Mouse (Mus musculus) limb, embryonic 14.5 days (tissue): ENCODE results near the gene Mcm2. TPM values are rescaled to one million over a fixed set of nuclear protein-coding genes. Genes with fewer than 3 reads are reported as not detected.
A peak's percentile ranks its signal among the peaks of the same experiment; 100 is the strongest.

Experiments used
- ATAC-seq: fragments of 200-750 bp; cut with Nextera tagmentation; 2 replicates; pipeline ENCODE4 v1.8.0; 2017; ENCODE audit warnings: low read depth, moderate number of reproducible peaks, moderate TSS enrichment; ENCODE audit not compliant: low FRiP score
- DNase-seq: peaks from one replicate; pipeline ENCODE4 v3.0.0-alpha.2; 2015; ENCODE audit warnings: low spot score
- H3K27ac ChIP-seq: fragments of 300-500 bp; sonication (generic); replicated peaks from 2 replicates; pipeline ENCODE4 v1.5.1; 2014; ENCODE audit warnings: low read depth, mild to moderate bottlenecking, low read length, moderate library complexity, mixed read lengths
- H3K27me3 ChIP-seq: fragments of 300-500 bp; sonication (generic); 2 replicates; pipeline ENCODE4 v1.6.1; 2014; ENCODE audit warnings: low read length, mixed read lengths; ENCODE audit not compliant: control insufficient read depth, insufficient read depth
- H3K36me3 ChIP-seq: fragments of 300-500 bp; sonication (generic); 2 replicates; pipeline ENCODE4 v1.6.1; 2014; ENCODE audit warnings: mild to moderate bottlenecking, low read length, moderate library complexity, mixed read lengths; ENCODE audit not compliant: control insufficient read depth, insufficient read depth
- H3K4me1 ChIP-seq: fragments of 300-500 bp; sonication (generic); 2 replicates; pipeline ENCODE4 v1.6.1; 2014; ENCODE audit warnings: antibody characterized with exemption, low read length, mixed read lengths; ENCODE audit not compliant: control insufficient read depth, insufficient read depth
- H3K4me2 ChIP-seq: fragments of 300-500 bp; sonication (generic); replicated peaks from 2 replicates; pipeline ENCODE4 v1.6.1; 2014; ENCODE audit warnings: low read depth, mild to moderate bottlenecking, low read length, moderate library complexity; ENCODE audit not compliant: severe bottlenecking
- H3K4me3 ChIP-seq: fragments of 300-500 bp; sonication (generic); replicated peaks from 2 replicates; pipeline ENCODE4 v1.5.1; 2014; ENCODE audit warnings: low read length
- H3K9ac ChIP-seq: fragments of 300-500 bp; sonication (generic); 2 replicates; pipeline ENCODE4 v1.6.1; 2014; ENCODE audit warnings: mild to moderate bottlenecking, low read depth, low read length, moderate library complexity; ENCODE audit not compliant: severe bottlenecking
- H3K9me3 ChIP-seq: fragments of 300-500 bp; sonication (generic); 2 replicates; pipeline ENCODE4 v1.6.1; 2016; ENCODE audit warnings: low read length; ENCODE audit not compliant: control insufficient read depth
- POLR2A ChIP-seq: fragments of 200-500 bp; IDR thresholded peaks from 2 replicates; pipeline ENCODE4 v1.8.0; 2012; ENCODE audit warnings: inconsistent platforms, mild to moderate bottlenecking, moderate library complexity, borderline replicate concordance; ENCODE audit not compliant: insufficient read depth, insufficient read length; ENCODE audit errors: extremely low read depth
- WGBS: fragments of 180-500 bp; shearing (Covaris S2); extraction: QIAGEN DNeasy Blood & Tissue Kit; methylation state at CpG from one replicate; pipeline ENCODE4 v1.1.7; 2014; 5-methylcytosine and 5-hydroxymethylcytosine counted together
- polyA plus RNA-seq, 2 experiments: library from polyadenylated mRNA; depleted of rRNA in 1 of 2; stranded (reverse) in 1 of 2; unstranded in 1 of 2; fragments of >200 nt; fragmentation: Nextera tagmentation in 1 of 2; extraction: Ambion mirVana in 1 of 2; gene quantifications; 2 replicates each; pipeline versions ENCODE4 v1.2.1 to v1.2.3; 2012 to 2014

The Mcm2 gene
- polyA plus RNA-seq, 2 experiments: 107 to 108 TPM

DNA sequence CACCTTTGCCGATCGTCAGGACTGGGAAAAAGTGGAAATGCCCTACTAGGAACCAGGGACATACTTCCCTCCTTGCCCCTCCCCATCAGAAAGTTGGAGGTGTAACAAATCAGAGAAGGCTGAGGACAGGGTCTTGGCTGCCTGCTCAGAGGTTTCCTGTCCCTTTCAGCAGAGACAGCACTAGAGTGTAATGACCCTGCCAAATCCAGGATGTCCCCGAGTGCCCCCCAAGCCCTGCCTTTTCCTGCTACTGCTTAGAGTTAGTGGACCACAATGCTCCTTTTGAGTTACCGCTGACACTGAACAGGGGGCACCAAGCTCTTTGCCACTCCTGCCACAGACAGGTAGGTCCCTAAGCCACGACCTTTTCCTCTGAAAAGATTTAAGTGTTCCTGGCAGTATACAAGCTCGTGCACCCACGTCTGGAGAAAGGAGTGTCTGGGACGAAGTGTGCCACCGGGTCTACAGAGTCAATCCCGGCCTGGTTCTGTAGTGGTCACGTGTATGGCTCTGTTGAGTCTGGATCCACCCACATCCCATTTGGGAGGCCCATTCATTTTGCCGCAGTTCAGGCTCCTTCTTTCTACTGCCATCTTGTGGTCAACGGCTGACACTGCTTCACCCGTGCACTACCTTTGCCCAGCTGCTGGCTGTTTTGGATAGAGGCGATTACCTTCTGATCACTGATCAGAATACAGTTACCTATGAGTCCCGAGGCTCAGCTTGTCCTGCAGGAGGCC lies 8.0 kb upstream of the Mcm2 start:
- H3K27ac ChIP-seq: no peak overlapping the region
- peaks cover 16% of the 10 kb centered on the region for H3K4me1 ChIP-seq
- WGBS: 17% methylated on average over 16 of the region's 16 CpGs
- peak; percentile 23; the same call in 1 of the 2 replicates for ATAC-seq
- H3K4me2 ChIP-seq: peak overlapping the region; percentile 18; the same call in 1 of the 2 replicates
- H3K9ac ChIP-seq: no peak overlapping the region
- no peak for TF ChIP-seq POLR2A
- peaks cover 36% of the 10 kb centered on the region for H3K36me3 ChIP-seq
- DNase-seq: peak; percentile 74
- no peaks in the 10 kb centered on the region for H3K9me3 ChIP-seq
- H3K27me3 ChIP-seq: no peaks in the 10 kb centered on the region
- no peak overlapping the region for H3K4me3 ChIP-seq

DNA sequence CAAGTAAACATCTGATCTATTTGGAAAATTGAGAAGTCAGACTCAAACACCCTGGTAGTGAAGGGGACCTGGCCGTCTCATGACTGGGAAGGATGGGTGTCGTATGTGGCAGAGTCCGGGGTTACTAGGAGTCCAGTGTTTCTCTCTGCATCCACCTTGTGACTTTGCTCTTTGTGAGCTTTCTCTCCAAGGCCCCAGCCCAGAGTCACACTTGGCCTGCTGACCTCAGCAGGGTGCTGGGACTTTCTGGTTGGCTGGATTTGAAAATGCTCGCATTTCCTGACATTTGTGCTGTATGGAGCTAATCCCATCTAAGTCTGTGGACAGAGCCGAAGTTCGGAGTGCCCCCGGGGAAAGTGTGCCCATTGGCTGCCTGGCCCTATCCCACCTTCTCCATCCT lies 6.5 kb upstream of the Mcm2 start:
- peaks cover 21% of the 10 kb centered on the region for H3K36me3 ChIP-seq
- DNase-seq (no peak), ATAC-seq (no peak)
- H3K27ac ChIP-seq: no peak overlapping the region
- H3K9ac ChIP-seq: no peak overlapping the region
- H3K4me1 ChIP-seq: peaks cover 22% of the 10 kb centered on the region
- H3K9me3 ChIP-seq: no peaks in the 10 kb centered on the region
- no peak for TF ChIP-seq POLR2A
- H3K4me2 ChIP-seq: no peak overlapping the region
- no peak overlapping the region for H3K4me3 ChIP-seq
- WGBS: 76% methylated on average over 7 of the region's 7 CpGs
- H3K27me3 ChIP-seq: no peaks in the 10 kb centered on the region

DNA sequence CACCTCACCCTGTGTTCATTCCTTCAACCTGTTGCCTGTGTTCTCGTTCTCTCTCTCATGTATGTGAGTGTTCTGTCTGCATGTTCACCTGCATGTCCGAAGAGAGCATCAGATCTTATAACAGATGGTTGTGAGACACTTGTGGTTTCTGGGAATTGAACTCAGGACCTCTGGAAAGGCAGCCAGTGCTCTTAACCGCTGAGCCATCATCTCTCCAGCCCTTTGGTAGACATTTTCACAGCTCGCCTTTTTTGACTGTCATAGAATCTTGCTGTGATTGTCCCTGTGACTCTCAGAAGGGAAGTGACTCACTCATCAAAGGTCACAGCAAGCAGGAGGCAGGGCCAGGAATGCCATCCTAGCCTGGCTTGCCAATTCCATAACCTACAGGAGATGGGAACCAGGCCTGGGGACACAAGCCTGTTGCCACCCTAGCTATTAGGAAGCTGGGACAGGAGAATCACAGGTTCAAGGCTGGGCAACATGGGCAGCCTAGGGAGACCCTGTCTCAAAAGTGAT lies 5.9 kb upstream of the Mcm2 start:
- no peak overlapping the region for H3K4me2 ChIP-seq
- H3K36me3 ChIP-seq: peaks cover 17% of the 10 kb centered on the region; the same call in 1 of the 2 replicates
- H3K9me3 ChIP-seq: no peaks in the 10 kb centered on the region
- peaks cover 22% of the 10 kb centered on the region for H3K4me1 ChIP-seq
- ATAC-seq (no peak), DNase-seq (no peak)
- no peak for TF ChIP-seq POLR2A
- WGBS: 83% methylated on average over 4 of the region's 4 CpGs
- no peak overlapping the region for H3K27ac ChIP-seq
- H3K4me3 ChIP-seq: no peak overlapping the region
- H3K9ac ChIP-seq: no peak overlapping the region
- no peaks in the 10 kb centered on the region for H3K27me3 ChIP-seq

DNA sequence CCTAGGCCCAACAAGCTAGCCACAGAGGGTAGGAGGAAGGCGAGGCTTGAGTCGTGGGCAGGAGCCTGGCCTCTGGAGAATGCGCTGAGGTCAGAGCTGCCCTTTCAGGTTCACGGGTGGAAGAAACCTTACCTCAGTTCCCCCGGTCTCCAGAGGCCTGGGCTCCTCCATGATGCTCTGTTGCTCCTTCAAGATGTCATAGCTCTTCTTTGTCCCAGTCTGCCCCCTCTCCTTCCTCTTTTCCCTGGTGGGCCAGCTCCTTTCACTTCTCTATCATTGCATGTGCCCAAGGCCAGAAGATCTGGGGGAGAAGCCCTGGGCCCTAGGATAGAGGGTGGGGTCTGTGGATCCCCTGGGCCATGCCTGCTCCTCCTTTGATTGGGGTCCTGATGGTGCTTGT lies 5.1 kb upstream of the Mcm2 start:
- ATAC-seq (no peak), DNase-seq (no peak)
- Histone ChIP-seq H3K4me1 (peaks cover 22% of the 10 kb centered on the region), H3K27me3 (no peaks in the 10 kb centered on the region), H3K36me3 (peaks cover 11% of the 10 kb centered on the region; the same call in 1 of the 2 replicates), H3K4me2 (peak overlapping the region; percentile 94), H3K27ac (no peak overlapping the region), H3K9ac (0 out of 2 replicates have a peak overlapping the region, but pooled peaks have one; percentile 87), H3K9me3 (no peaks in the 10 kb centered on the region), H3K4me3 (peak overlapping the region; percentile 81)
- TF ChIP-seq POLR2A: no peak
- WGBS: 73% methylated on average over 5 of the region's 5 CpGs

DNA sequence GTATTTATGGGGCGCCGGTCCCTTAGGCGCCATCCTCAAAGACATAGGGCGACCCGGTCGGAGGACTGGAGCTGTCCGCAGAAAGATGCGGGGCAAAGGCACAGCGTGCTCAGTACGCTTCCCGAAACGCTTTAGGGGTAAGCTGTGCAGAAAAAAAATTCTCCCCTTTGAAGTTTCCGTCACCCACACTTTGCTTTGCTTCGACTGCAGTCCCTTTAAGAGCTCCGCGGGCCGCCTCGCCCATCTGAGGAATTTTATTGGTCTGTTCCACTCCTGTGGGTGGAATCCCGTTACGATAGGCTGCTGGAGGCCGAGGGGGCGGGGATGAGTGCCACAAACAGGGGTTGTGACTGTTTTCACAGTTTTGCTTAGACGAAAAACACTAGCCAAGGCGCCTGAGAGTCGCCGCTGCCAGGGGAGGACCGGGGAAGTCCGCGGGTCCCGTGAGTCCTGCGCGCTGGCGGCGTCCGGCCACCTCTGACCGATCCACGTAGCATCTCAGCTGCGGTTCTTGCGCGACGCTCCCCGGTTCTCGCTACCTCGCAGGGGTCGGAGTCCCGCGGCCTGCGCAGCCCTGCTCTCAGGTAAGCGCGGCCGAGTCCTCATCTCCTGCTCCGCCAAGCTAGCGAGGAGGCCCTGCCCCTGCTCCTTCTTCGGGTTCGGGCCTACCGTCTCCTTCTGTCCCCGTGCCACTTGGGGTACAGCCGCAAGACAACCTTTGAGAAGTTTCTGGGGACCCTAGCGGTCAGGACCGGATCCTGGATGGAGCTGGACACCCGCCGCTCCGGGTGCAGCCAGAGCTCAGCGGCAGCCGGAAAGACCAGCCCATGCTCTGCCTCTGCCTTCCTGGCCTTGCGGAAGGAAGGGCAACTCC lies 3.6 kb upstream of the Mcm2 start, which contains the start of gene Tpra1:
Tpra1 (plus strand) TSS at position 305 of the 874 bp plus-strand sequence.
- under 1% methylated on average over 65 of the region's 66 CpGs for WGBS
- Histone ChIP-seq H3K9me3 (no peaks in the 10 kb centered on the region), H3K27ac (peak within 1 kb of the TSS; percentile 94), H3K36me3 (no peaks in the 10 kb centered on the region), H3K4me3 (peak within 1 kb of the TSS; percentile 81), H3K27me3 (no peaks in the 10 kb centered on the region), H3K4me2 (peak within 1 kb of the TSS; percentile 94), H3K4me1 (peaks cover 27% of the 10 kb centered on the region), H3K9ac (peak within 1 kb of the TSS; percentile 87)
- ATAC-seq (peak; percentile 89), DNase-seq (peak; percentile 98)
- TF ChIP-seq POLR2A: 0 out of 2 replicates have a peak, but pooled peaks have one; percentile 49
